Mouse (Mus musculus) embryonic facial prominence, embryonic 10.5 days (tissue): ENCODE measurements around the gene Rps5. TPM values are rescaled to one million over a fixed set of nuclear protein-coding genes. Genes with fewer than 3 reads are reported as not detected.

Experiments
- DNase-seq: peaks from one replicate; pipeline ENCODE4 v3.0.0-alpha.2; 2017; ENCODE audit warnings: low spot score
- H3K27ac ChIP-seq: fragments of 300-500 bp; sonication (generic); replicated peaks from 2 replicates; pipeline ENCODE4 v1.5.1; 2016; ENCODE audit warnings: mild to moderate bottlenecking
- H3K27me3 ChIP-seq: fragments of 300-500 bp; sonication (generic); replicated peaks from 2 replicates; pipeline ENCODE4 v1.6.1; 2016; ENCODE audit warnings: low read depth, mild to moderate bottlenecking; ENCODE audit not compliant: poor library complexity, severe bottlenecking
- H3K36me3 ChIP-seq: fragments of 300-500 bp; sonication (generic); replicated peaks from 2 replicates; pipeline ENCODE4 v1.6.1; 2016; ENCODE audit warnings: mild to moderate bottlenecking, moderate library complexity
- H3K4me1 ChIP-seq: fragments of 300-500 bp; sonication (generic); 2 replicates; pipeline ENCODE4 v1.6.1; 2016
- H3K4me3 ChIP-seq: fragments of 300-500 bp; sonication (generic); 2 replicates; pipeline ENCODE4 v1.5.1; 2016; ENCODE audit warnings: mild to moderate bottlenecking, moderate library complexity
- H3K9me3 ChIP-seq: fragments of 300-500 bp; sonication (generic); 2 replicates; pipeline ENCODE4 v1.6.1; 2016; ENCODE audit warnings: mild to moderate bottlenecking
- WGBS: fragments of 180-500 bp; shearing (Covaris S2); methylation state at CpG from one replicate; pipeline ENCODE4 v1.1.7; 2016; 5-methylcytosine and 5-hydroxymethylcytosine counted together
- polyA plus RNA-seq: library from polyadenylated mRNA; unstranded; fragments of >200 nt; fragmentation: Nextera tagmentation; extraction: Ambion mirVana; gene quantifications from 2 replicates; pipeline ENCODE4 v1.2.1, GENCODE M21; 2016

Gene Rps5
- polyA plus RNA-seq, 1 experiment from 2014 or later = 1,123 TPM

DNA sequence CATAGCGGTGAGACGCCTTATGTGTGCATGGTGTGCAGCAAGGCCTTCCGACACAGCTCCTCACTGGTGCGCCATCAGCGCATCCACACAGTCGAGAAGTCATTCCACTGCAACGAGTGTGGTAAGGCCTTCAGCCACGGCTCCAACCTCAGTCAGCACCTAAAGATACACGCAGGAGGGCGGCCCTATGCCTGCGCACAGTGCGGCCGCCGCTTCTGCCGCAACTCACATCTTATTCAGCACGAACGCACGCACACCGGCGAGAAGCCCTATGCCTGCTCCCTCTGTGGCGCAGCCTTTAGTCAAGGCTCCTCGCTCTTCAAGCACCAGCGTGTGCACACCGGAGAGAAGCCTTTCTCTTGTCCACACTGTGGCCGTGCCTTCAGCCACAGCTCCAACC, 48.8 kb downstream of the Rps5 start:
- Histone ChIP-seq H3K9me3 (no peaks in the 10 kb centered on the region), H3K27ac (no peak overlapping the region), H3K4me3 (no peak overlapping the region), H3K4me1 (peaks cover 13% of the 10 kb centered on the region), H3K36me3 (peaks cover 50% of the 10 kb centered on the region), H3K27me3 (no peaks in the 10 kb centered on the region)
- no peak for DNase-seq
- WGBS = 95% methylated on average over 25 of the region's 25 CpGs

Other genes with a start within 250 kb of the Rps5 start
- gene Vmn2r55, start 237.3 kb upstream of the Rps5 start, polyA plus RNA-seq = not detected in 2 replicates
- not detected in 2 replicates for gene Vmn2r56, start 187.3 kb upstream of the Rps5 start, polyA plus RNA-seq
- 14.5 and 15.0 TPM in 2 replicates for gene Zscan18, start 118.7 kb upstream of the Rps5 start, polyA plus RNA-seq
- 16.1 and 20.4 TPM in 2 replicates for gene Zfp329, start 103.4 kb upstream of the Rps5 start, polyA plus RNA-seq
- 31.6 and 33.0 TPM in 2 replicates for gene Zfp110, start 87.5 kb upstream of the Rps5 start, polyA plus RNA-seq
- gene Zfp128, start 41.1 kb upstream of the Rps5 start, polyA plus RNA-seq = 5.7 and 6.6 TPM in 2 replicates
- gene Zscan22, start 24.5 kb upstream of the Rps5 start, polyA plus RNA-seq = 19.7 and 20.1 TPM in 2 replicates
- 0.67 and 1.0 TPM in 2 replicates for gene Rnf225, start 5.1 kb downstream of the Rps5 start, polyA plus RNA-seq
- gene Zfp324, start 43.5 kb downstream of the Rps5 start, polyA plus RNA-seq = 11.8 and 12.5 TPM in 2 replicates
- 15.1 and 15.7 TPM in 2 replicates for gene Zfp446, start 55.6 kb downstream of the Rps5 start, polyA plus RNA-seq
- gene Slc27a5, start 75.9 kb downstream of the Rps5 start, polyA plus RNA-seq = not detected in 2 replicates
- gene Trim28, start 76.8 kb downstream of the Rps5 start, polyA plus RNA-seq = 452 and 468 TPM in 2 replicates
- 27.2 and 28.4 TPM in 2 replicates for gene Zbtb45, start 87.7 kb downstream of the Rps5 start, polyA plus RNA-seq
- 89.1 and 93.0 TPM in 2 replicates for gene Chmp2a, start 112.5 kb downstream of the Rps5 start, polyA plus RNA-seq
- gene Ube2m, start 116.0 kb downstream of the Rps5 start, polyA plus RNA-seq = 157 and 159 TPM in 2 replicates
- gene Mzf1, start 132.5 kb downstream of the Rps5 start, polyA plus RNA-seq = 2.4 and 2.8 TPM in 2 replicates
- gene Vmn1r85, start 172.9 kb downstream of the Rps5 start, polyA plus RNA-seq = not detected in 2 replicates
- gene Vmn1r86, start 197.6 kb downstream of the Rps5 start, polyA plus RNA-seq = not detected in 2 replicates
- not detected in 2 replicates for gene Vmn1r87, start 217.9 kb downstream of the Rps5 start, polyA plus RNA-seq
- not detected in 2 replicates for gene Vmn1r88, start 237.3 kb downstream of the Rps5 start, polyA plus RNA-seq